Mouse (Mus musculus) urinary bladder, postnatal 10 days (tissue): ENCODE data around the gene Cbl.

ENCODE experiments used
- DNase-seq: peaks from one replicate; pipeline ENCODE4 v3.0.0; 2022; ENCODE audit warnings: low spot score

Cbl gene

GRCm38 (mm10) chr9:44104881-44105280, 129.0 kb downstream of the Cbl start:
- DNase-seq, result no peak

- no peak for DNase-seq
Measured at GRCm38 (mm10) chr9:44101490-44101889, 132.4 kb downstream of the Cbl start, which contains the start of gene Mfrp. Mfrp (plus strand) TSS chr9:44101729.

GRCm38 (mm10) chr9:44096536-44096935, 137.3 kb downstream of the Cbl start:
- no peak for DNase-seq

- no peak for DNase-seq
Measured at GRCm38 (mm10) chr9:44095781-44096180, 138.1 kb downstream of the Cbl start.

GRCm38 (mm10) chr9:44094737-44095136, 139.1 kb downstream of the Cbl start:
- no peak for DNase-seq

- DNase-seq, result no peak
Measured at GRCm38 (mm10) chr9:44093612-44094503, 140.0 kb downstream of the Cbl start.
